Mouse (Mus musculus): Measurements from ENCODE around the gene Yeats4. TPM values are rescaled to one million over a fixed set of nuclear protein-coding genes. Genes with fewer than 3 reads are reported as not detected.

Yeats4 gene
- polyA plus RNA-seq, 1 experiment, result 44.6 TPM

DNA sequence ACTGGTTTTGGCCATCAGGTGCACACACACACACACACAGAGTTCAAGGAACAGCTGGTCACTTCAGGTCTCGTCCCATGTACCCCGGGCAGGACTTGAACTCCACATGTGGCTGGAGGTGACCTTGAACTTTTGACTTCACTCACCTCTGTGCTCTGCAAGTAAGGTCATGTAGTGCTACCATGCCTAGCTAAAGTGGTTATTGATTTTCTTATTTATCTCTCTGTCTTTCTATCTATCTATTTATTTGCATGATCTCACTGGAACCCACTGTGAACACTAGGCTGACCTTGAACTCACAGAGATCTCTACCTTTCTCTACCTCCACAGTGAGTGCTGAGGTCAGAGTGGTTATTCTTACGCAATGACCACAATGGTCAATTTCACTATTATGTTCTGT, 18.2 kb downstream of the Yeats4 start:
- Histone ChIP-seq H3K27ac (ENCODE audit: insufficient read depth, low read length) (no peak overlapping the region), H3K4me3 (ENCODE audit: insufficient read depth, low read length) (no peak overlapping the region), H3K4me1 (ENCODE audit: control insufficient read depth, insufficient read depth, low read length) (peaks cover 7% of the 10 kb centered on the region)
- TF ChIP-seq CTCF (IDR thresholded peaks at IDR 0.05; ENCODE audit: borderline replicate concordance, insufficient read depth, low read length) (no peak), POLR2A (IDR thresholded peaks at IDR 0.05; ENCODE audit: low read depth, low read length) (no peak)

DNA sequence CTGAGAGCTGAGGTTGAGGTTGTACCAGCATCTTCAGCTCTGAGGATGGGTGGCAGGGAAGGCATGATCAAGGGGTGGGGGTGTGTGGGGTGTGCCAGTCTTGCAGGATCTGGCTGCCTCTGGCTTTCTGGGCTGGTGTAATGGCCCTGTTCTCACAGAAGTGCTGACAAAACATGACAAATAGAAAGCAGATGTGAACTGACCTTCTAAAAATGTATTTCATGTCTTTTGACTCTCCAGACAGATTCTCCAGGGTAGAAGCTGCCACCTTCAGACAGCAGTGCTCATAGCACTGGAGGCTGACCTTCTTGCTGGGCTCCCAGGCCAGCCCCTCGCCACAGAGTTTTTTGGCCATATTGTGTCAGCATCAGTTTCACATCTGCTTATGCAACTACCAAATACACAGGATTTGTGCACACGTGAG, 20.7 kb downstream of the Yeats4 start:
- Histone ChIP-seq H3K27ac (ENCODE audit: insufficient read depth, low read length) (peak overlapping the region; percentile 5; the same call in 1 of the 2 replicates), H3K4me3 (ENCODE audit: insufficient read depth, low read length) (no peak overlapping the region), H3K4me1 (ENCODE audit: control insufficient read depth, insufficient read depth, low read length) (peaks cover 2% of the 10 kb centered on the region)
- TF ChIP-seq POLR2A (IDR thresholded peaks at IDR 0.05; ENCODE audit: low read depth, low read length), result no peak
- peak; percentile 37; the same call in 1 of the 2 replicates for TF ChIP-seq CTCF (IDR thresholded peaks at IDR 0.05; ENCODE audit: borderline replicate concordance, insufficient read depth, low read length)

DNA sequence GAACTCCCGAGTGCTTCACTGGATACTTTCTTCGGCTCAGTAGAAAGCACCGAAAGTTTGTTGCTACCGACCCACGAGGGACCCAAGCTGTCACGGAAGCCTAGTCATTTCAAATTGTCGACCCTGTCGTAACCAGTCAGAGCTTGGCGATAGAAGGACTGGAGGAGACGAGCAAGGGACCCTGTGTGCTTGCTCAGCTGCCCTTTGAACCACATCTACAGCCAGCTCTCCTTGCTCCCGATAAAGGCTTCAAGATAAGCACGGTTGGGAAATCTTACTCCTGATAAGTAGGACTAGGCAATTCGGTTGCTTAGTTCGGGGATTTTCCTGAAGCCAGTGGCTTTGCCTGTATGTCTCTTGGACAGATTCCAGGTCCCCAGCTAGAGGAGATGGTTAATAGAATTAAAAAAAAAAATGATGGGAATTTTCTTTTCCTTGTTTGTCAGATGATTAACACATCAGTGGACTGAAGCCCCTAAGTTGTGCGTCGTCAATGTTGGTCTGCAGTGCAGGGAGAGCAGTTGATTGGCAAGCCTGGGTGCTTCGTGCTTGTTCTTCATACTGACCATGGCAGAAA, 21.2 kb downstream of the Yeats4 start:
- peak overlapping the region; percentile 5 for H3K27ac ChIP-seq (ENCODE audit: insufficient read depth, low read length)
- TF ChIP-seq CTCF (IDR thresholded peaks at IDR 0.05; ENCODE audit: borderline replicate concordance, insufficient read depth, low read length) (no peak), POLR2A (IDR thresholded peaks at IDR 0.05; ENCODE audit: low read depth, low read length) (no peak)

DNA sequence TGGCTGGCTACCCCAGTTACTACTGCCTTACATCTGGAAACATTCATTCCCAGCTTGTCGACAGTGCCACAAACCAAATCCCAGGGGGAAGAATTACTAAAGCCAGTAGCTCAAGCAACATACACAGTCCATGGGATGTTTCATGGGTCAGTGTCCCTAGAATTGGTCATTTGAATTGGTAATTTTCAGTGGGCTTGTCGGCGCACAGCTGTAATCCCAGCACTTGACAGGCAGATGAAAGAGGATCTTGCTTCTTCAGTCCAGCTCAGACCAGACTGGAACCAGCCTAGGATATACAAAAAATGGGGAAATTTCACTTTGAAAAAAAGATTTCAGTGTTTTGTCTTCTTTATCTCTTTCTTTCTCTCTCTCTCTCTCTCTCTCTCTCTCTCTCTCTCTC, 24.6 kb downstream of the Yeats4 start:
- H3K4me1 ChIP-seq (ENCODE audit: control insufficient read depth, insufficient read depth, low read length), result peaks cover 2% of the 10 kb centered on the region
- TF ChIP-seq POLR2A (IDR thresholded peaks at IDR 0.05; ENCODE audit: low read depth, low read length), result no peak
- no peak overlapping the region for H3K27ac ChIP-seq (ENCODE audit: insufficient read depth, low read length)

More for the DNA sequence above, 21.2 kb downstream of the Yeats4 start:
- Histone ChIP-seq H3K4me1 (ENCODE audit: control insufficient read depth, insufficient read depth, low read length) (peaks cover 2% of the 10 kb centered on the region), H3K4me3 (ENCODE audit: insufficient read depth, low read length) (no peak overlapping the region)

DNA sequence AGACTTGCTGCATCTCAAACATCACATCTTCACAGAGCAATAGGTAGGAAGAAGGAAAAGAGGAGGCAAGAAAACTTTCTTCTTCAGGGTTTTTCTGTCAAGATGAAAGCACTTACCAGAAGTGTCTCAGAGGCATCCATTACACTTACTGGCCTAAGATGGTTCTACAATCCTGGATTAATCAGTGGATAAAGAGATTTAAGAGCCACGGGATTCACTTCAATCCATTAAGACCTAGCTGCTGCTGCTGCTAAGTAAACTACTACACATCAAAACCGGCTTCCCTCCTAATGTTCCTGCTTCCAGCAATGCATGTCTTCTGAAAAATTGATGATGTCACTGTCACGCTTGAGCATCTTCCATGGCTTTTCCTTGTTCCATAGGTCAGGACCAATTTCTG, 27.6 kb downstream of the Yeats4 start:
- TF ChIP-seq POLR2A (IDR thresholded peaks at IDR 0.05; ENCODE audit: low read depth, low read length) (no peak), CTCF (IDR thresholded peaks at IDR 0.05; ENCODE audit: borderline replicate concordance, insufficient read depth, low read length) (no peak)
- Histone ChIP-seq H3K4me1 (ENCODE audit: control insufficient read depth, insufficient read depth, low read length) (no peaks in the 10 kb centered on the region), H3K27ac (ENCODE audit: insufficient read depth, low read length) (no peak overlapping the region), H3K4me3 (ENCODE audit: insufficient read depth, low read length) (no peak overlapping the region)

More for the DNA sequence above, 24.6 kb downstream of the Yeats4 start:
- H3K4me3 ChIP-seq (ENCODE audit: insufficient read depth, low read length), result no peak overlapping the region

DNA sequence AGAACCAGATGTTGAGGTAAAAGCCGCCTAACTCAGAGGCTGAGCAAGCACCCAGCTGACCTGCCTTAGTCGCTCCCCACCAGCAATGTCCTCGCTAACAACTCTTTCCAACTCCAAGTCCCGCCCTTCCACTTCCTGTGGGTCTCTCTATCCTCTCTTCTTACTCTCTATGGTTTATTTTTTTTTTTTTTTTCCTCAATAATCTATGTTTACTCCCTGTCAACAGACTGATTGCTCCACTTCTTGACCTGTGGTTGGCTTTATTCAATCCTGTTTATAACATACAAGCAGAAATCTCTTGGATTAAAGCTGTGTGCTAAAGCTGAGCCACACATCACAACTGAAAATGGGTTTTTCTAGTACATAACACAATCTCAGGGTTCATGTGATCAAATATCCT, 28.6 kb downstream of the Yeats4 start:
- no peaks in the 10 kb centered on the region for H3K4me1 ChIP-seq (ENCODE audit: control insufficient read depth, insufficient read depth, low read length)
- H3K4me3 ChIP-seq (ENCODE audit: insufficient read depth, low read length), result no peak overlapping the region
- H3K27ac ChIP-seq (ENCODE audit: insufficient read depth, low read length), result no peak overlapping the region
- TF ChIP-seq POLR2A (IDR thresholded peaks at IDR 0.05; ENCODE audit: low read depth, low read length) (no peak), CTCF (IDR thresholded peaks at IDR 0.05; ENCODE audit: borderline replicate concordance, insufficient read depth, low read length) (no peak)

DNA sequence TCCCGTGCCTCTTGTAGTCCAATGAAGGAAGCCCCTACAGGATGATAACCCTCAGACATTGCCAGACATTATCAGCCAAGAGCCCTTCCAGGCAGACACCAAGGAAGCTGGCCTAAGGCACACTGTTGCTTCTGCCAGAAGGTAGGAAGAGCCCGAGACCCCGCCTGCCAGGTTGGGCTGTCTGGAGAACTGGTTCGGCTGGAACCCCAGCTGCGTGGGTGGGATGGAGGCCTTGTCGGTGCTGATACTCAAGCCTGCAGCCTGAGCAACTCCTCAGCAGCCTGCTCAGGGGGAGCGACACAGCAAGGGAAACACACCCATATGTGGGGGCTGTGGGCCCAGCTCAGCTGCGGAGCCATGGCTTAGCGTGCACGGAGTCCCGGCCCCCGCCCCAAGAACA, 29.3 kb downstream of the Yeats4 start:
- no peak overlapping the region for H3K4me3 ChIP-seq (ENCODE audit: insufficient read depth, low read length)
- H3K27ac ChIP-seq (ENCODE audit: insufficient read depth, low read length), result no peak overlapping the region
- no peaks in the 10 kb centered on the region for H3K4me1 ChIP-seq (ENCODE audit: control insufficient read depth, insufficient read depth, low read length)
- no peak for TF ChIP-seq CTCF (IDR thresholded peaks at IDR 0.05; ENCODE audit: borderline replicate concordance, insufficient read depth, low read length)
- no peak for TF ChIP-seq POLR2A (IDR thresholded peaks at IDR 0.05; ENCODE audit: low read depth, low read length)

DNA sequence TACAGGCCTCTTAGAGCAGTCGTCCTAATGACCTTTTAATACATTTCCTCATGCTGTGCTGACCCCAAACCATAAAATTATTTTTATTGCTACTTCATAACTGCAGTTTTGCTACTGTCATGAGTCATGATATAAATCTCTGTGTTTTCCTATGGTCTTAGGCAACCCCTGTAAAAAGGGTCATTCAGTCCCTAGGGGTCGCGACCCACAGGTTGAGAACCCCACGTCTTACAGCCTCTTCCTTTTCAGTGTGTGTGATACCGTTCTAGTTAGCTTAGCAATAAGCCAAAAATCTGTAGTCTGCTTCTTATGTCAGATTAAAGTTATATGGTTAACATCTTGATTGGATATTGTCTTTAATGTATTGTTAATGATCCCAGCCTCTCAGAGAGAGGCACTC, 30.9 kb downstream of the Yeats4 start:
- no peak overlapping the region for H3K4me3 ChIP-seq (ENCODE audit: insufficient read depth, low read length)
- H3K4me1 ChIP-seq (ENCODE audit: control insufficient read depth, insufficient read depth, low read length), result no peaks in the 10 kb centered on the region
- no peak for TF ChIP-seq POLR2A (IDR thresholded peaks at IDR 0.05; ENCODE audit: low read depth, low read length)
- TF ChIP-seq CTCF (IDR thresholded peaks at IDR 0.05; ENCODE audit: borderline replicate concordance, insufficient read depth, low read length), result no peak
- no peak overlapping the region for H3K27ac ChIP-seq (ENCODE audit: insufficient read depth, low read length)

DNA sequence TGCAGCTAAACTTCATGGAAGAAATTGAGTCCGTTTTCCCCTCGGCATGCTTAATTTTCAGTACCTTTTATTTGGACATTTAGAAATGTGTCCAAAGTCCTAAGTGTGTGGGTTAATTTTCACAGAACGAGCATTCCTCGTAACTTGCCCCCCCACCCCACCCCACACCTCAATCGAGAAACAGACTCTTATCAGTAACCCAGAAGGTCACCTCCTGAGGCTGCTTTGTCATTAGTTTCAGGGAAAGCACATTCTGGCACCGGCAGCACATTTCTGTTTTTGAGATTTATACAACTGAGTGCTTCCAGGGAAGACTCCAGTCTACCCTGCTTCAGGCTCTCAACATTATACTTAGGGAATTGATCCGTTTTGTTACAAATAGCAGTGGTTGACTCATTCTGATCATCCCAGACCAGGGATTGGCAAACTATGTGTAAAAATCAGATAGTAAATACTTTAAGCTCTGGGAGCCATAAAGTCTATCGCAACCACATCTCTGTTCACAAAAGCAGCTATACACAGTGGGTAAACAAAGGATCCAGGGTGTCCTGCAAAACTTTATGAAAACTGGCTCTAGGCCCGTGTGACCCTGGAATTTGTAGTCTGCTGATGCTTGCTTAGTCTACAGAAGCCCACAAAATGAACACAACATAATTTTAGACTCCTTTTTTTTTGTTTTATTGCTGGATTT, 38.8 kb downstream of the Yeats4 start:
- TF ChIP-seq POLR2A (IDR thresholded peaks at IDR 0.05; ENCODE audit: low read depth, low read length), result no peak
- TF ChIP-seq CTCF (IDR thresholded peaks at IDR 0.05; ENCODE audit: borderline replicate concordance, insufficient read depth, low read length), result no peak
- Histone ChIP-seq H3K4me1 (ENCODE audit: control insufficient read depth, insufficient read depth, low read length) (no peaks in the 10 kb centered on the region), H3K4me3 (ENCODE audit: insufficient read depth, low read length) (no peak overlapping the region), H3K27ac (ENCODE audit: insufficient read depth, low read length) (no peak overlapping the region)

DNA sequence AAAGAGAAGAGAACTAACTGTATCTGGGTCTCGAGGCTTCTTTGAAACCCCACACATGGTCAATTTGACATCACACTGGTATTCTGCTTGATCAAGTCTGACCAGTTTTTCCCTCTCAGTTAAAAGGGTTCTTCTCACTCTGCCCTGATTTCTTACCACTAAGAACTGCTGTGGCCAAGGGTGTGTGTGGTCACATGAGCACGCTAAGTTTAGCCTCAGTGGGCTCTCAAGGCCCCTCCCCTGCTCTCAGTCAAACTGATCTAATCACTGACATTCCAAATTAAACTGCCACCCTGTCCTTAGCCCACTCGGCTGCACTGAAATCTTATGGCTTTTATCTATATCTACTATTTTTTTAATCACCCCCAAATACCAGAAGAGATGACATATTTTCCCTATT, 43.2 kb downstream of the Yeats4 start:
- no peaks in the 10 kb centered on the region for H3K4me1 ChIP-seq (ENCODE audit: control insufficient read depth, insufficient read depth, low read length)
- TF ChIP-seq POLR2A (IDR thresholded peaks at IDR 0.05; ENCODE audit: low read depth, low read length), result no peak
- no peak for TF ChIP-seq CTCF (IDR thresholded peaks at IDR 0.05; ENCODE audit: borderline replicate concordance, insufficient read depth, low read length)
- no peak overlapping the region for H3K4me3 ChIP-seq (ENCODE audit: insufficient read depth, low read length)
- H3K27ac ChIP-seq (ENCODE audit: insufficient read depth, low read length), result no peak overlapping the region
